Mouse (Mus musculus): Measurements from ENCODE around the gene Zfp865.
"Not testable (repeated sequence)": the region's sequence is repeated elsewhere in the genome, so short reads cannot be mapped to it uniquely, and the experiment has no call there.

- TF ChIP-seq EP300, CTCF (IDR thresholded peaks at IDR 0.05): not testable (repeated sequence)
Measured at GRCm38 (mm10) chr7:5079365-5080009, 59.3 kb downstream of the Zfp865 start.

All from lung, postnatal 0 days (tissue).